Mouse (Mus musculus): ENCODE measurements around the gene Tesk1. TPM values are rescaled to one million over a fixed set of nuclear protein-coding genes. Genes with fewer than 3 reads are reported as not detected.

The Tesk1 gene
- polyA plus RNA-seq, 1 experiment from 2014 or later, result 14.8 TPM

DNA sequence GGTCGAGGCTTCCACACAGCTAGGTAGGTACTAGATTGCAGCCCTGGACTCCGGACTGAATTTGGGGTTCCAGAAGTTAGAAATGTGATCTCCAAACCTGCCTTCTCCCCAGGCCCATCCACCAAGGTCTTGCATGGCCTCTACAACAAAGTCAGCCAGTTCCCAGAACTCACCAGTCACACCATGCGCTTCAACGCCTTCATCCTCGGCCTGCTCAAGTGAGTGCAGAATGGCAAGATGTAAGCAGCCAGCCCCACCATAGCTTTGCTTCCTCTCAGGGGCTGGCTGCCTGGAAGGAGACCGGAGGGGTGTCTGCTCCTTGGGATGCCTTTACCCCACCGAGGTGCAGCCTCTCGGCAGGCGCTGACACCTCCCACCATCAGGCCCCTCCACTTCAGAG lies 17.7 kb upstream of the Tesk1 start:
- H3K27me3 ChIP-seq (replicated peaks; ENCODE audit: control insufficient read depth, insufficient read depth, low read length), result peaks cover 50% of the 10 kb centered on the region
- H3K4me3 ChIP-seq (ENCODE audit: low read depth, low read length), result no peak overlapping the region
- WGBS, result 80% methylated on average over 9 of the region's 9 CpGs
- H3K9me3 ChIP-seq (ENCODE audit: control insufficient read depth, low read length), result no peaks in the 10 kb centered on the region
- DNase-seq (ENCODE audit: low spot score) (no peak), ATAC-seq (ENCODE audit: low read depth) (no peak)
- no peak overlapping the region for H3K9ac ChIP-seq (ENCODE audit: low read depth, low read length)
- no peak overlapping the region for H3K4me2 ChIP-seq (ENCODE audit: low read depth, low read length)
- H3K4me1 ChIP-seq (ENCODE audit: control insufficient read depth, insufficient read depth, low read length), result peaks cover 4% of the 10 kb centered on the region; the same call in 1 of the 2 replicates
- H3K36me3 ChIP-seq (ENCODE audit: control insufficient read depth, insufficient read depth, low read length), result peaks cover 56% of the 10 kb centered on the region
- no peak overlapping the region for H3K27ac ChIP-seq (replicated peaks; ENCODE audit: low read depth, low read length)

DNA sequence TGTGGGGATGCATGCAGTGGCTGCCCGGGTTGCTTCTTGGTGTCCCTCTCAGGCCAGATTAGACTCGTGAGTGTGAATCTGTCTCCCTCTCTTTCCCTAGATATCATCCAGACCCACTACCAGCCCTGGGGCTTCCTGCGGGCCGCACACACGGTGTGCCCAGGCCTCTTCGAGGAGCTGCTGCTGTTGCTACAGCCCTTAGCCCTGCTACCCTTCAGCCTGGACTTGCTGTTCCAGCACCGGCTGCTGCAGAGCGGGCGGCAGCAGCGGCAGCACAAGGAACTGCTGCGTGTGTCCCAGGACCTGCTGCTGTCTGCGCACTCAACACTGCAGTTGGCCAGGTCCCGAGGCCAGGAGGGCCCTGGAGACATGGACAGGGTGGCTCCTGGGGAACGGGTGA lies 16.5 kb upstream of the Tesk1 start:
- no peak overlapping the region for H3K27ac ChIP-seq (replicated peaks; ENCODE audit: low read depth, low read length)

DNA sequence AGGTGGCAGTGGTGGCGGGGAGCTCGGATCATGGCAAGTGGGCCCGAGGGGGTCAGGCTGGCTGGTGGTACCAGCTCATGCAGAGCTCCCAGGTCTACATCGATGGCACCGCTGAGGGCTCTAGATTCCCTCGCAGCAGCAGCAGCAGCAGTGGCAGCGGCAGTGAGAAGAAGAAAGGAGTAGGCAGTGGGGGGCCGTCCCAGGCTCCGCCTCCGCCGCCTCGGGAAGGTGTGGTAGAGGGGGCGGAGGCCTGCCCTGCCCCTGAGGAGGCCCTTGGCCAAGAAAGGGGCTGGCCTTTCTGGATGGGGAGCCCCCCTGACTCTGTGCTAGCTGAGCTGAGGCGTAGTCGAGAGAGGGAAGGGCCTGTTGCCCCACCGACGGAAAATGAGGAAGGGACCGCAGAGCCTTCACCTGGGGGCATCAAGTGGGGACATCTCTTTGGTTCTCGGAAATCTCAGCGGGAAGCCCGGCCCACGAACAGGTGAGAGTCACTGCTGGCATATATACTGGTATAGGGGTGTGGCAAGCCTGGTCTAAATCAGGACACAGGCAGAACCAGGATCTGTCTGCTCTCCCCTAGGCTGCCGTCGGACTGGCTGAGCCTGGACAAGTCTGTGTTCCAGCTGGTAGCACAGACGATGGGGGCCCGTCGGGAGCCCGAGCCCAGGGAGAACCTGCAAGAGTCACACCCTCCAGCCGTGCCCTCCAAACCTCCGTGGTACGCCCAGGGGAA lies 15.9 kb upstream of the Tesk1 start:
- DNase-seq (ENCODE audit: low spot score) (no peak), ATAC-seq (ENCODE audit: low read depth) (peak; percentile 17; the same call in 1 of the 2 replicates)
- no peak overlapping the region for H3K4me3 ChIP-seq (ENCODE audit: low read depth, low read length)
- peak overlapping the region; percentile 26 for H3K4me2 ChIP-seq (ENCODE audit: low read depth, low read length)
- 27% methylated on average over 20 of the region's 31 CpGs for WGBS
- H3K4me1 ChIP-seq (ENCODE audit: control insufficient read depth, insufficient read depth, low read length), result peaks cover 4% of the 10 kb centered on the region; the same call in 1 of the 2 replicates
- H3K36me3 ChIP-seq (ENCODE audit: control insufficient read depth, insufficient read depth, low read length), result peaks cover 56% of the 10 kb centered on the region
- peaks cover 50% of the 10 kb centered on the region for H3K27me3 ChIP-seq (replicated peaks; ENCODE audit: control insufficient read depth, insufficient read depth, low read length)
- peak overlapping the region; percentile 8; the same call in 1 of the 2 replicates for H3K9ac ChIP-seq (ENCODE audit: low read depth, low read length)
- H3K27ac ChIP-seq (replicated peaks; ENCODE audit: low read depth, low read length), result no peak overlapping the region
- H3K9me3 ChIP-seq (ENCODE audit: control insufficient read depth, low read length), result no peaks in the 10 kb centered on the region

More for the DNA sequence above, 16.5 kb upstream of the Tesk1 start:
- Histone ChIP-seq H3K27me3 (replicated peaks; ENCODE audit: control insufficient read depth, insufficient read depth, low read length) (peaks cover 50% of the 10 kb centered on the region), H3K4me2 (ENCODE audit: low read depth, low read length) (peak overlapping the region; percentile 26), H3K4me1 (ENCODE audit: control insufficient read depth, insufficient read depth, low read length) (peaks cover 4% of the 10 kb centered on the region; the same call in 1 of the 2 replicates), H3K4me3 (ENCODE audit: low read depth, low read length) (no peak overlapping the region), H3K9ac (ENCODE audit: low read depth, low read length) (0 out of 2 replicates have a peak overlapping the region, but pooled peaks have one; percentile 8), H3K36me3 (ENCODE audit: control insufficient read depth, insufficient read depth, low read length) (peaks cover 56% of the 10 kb centered on the region), H3K9me3 (ENCODE audit: control insufficient read depth, low read length) (no peaks in the 10 kb centered on the region)
- DNase-seq (ENCODE audit: low spot score) (no peak), ATAC-seq (ENCODE audit: low read depth) (no peak)
- WGBS, result 30% methylated on average over 14 of the region's 14 CpGs

DNA sequence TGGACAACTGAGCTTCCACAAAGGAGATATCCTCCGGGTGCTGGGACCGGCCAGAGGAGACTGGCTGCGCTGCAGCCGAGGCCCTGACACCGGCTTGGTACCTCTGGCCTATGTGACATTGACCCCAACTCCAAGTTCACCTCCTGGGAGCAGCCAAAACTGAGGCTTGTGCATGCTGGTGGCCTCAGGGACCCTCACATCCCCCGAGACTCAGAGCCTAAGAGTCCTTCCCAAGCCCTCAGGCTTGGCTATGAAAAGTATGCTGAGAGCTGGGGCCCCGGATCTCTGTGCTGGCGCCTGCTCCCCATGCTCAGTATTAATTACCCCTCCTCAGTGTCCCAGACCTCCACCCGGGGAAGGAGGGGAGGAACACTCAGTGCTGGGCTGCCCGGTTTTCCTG lies 15.3 kb upstream of the Tesk1 start:
- DNase-seq (ENCODE audit: low spot score) (no peak), ATAC-seq (ENCODE audit: low read depth) (no peak)
- H3K9ac ChIP-seq (ENCODE audit: low read depth, low read length), result no peak overlapping the region
- H3K9me3 ChIP-seq (ENCODE audit: control insufficient read depth, low read length), result no peaks in the 10 kb centered on the region
- peaks cover 56% of the 10 kb centered on the region for H3K36me3 ChIP-seq (ENCODE audit: control insufficient read depth, insufficient read depth, low read length)
- no peak overlapping the region for H3K27ac ChIP-seq (replicated peaks; ENCODE audit: low read depth, low read length)
- WGBS, result 45% methylated on average over 9 of the region's 10 CpGs
- H3K4me2 ChIP-seq (ENCODE audit: low read depth, low read length), result no peak overlapping the region
- peaks cover 4% of the 10 kb centered on the region; the same call in 1 of the 2 replicates for H3K4me1 ChIP-seq (ENCODE audit: control insufficient read depth, insufficient read depth, low read length)
- no peak overlapping the region for H3K4me3 ChIP-seq (ENCODE audit: low read depth, low read length)
- H3K27me3 ChIP-seq (replicated peaks; ENCODE audit: control insufficient read depth, insufficient read depth, low read length), result peaks cover 50% of the 10 kb centered on the region

DNA sequence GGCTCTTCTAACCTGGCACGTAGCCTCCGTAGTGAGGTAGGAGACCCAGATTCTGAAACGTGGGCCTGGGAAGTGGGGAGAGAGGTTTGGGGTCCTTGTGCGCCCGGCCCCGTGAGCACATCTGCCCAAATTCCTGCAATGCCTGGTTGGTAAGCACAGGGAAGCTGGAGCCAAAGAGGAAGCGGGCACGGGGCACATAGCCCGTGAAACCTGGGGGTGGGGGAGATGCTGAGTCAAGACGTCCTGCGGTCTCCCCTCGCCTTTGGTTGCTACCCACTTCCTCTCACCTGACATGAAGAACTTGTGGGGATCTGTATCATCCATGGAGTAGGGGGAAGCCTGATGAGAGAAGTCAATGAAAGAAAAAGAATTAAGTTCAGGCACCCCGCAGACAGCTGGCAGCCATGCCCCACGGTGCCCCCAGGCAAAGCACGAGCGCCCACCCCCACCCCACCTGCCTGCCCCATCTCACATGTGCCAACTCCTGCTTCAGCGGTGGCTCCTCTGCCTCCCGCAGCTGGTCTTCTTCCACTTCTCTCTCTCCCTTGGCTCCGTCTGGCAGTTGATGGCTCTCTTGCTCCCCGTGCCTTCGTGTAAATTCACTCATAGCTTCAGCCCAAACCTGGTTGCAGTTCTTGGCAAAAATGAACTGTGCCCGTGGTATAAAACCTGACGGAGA lies 14.1 kb upstream of the Tesk1 start:
- Histone ChIP-seq H3K27me3 (replicated peaks; ENCODE audit: control insufficient read depth, insufficient read depth, low read length) (peaks cover 50% of the 10 kb centered on the region), H3K27ac (replicated peaks; ENCODE audit: low read depth, low read length) (no peak overlapping the region), H3K4me3 (ENCODE audit: low read depth, low read length) (no peak overlapping the region), H3K36me3 (ENCODE audit: control insufficient read depth, insufficient read depth, low read length) (peaks cover 45% of the 10 kb centered on the region), H3K9me3 (ENCODE audit: control insufficient read depth, low read length) (no peaks in the 10 kb centered on the region), H3K4me2 (ENCODE audit: low read depth, low read length) (peak overlapping the region; percentile 6; the same call in 1 of the 2 replicates), H3K9ac (ENCODE audit: low read depth, low read length) (no peak overlapping the region), H3K4me1 (ENCODE audit: control insufficient read depth, insufficient read depth, low read length) (peaks cover 4% of the 10 kb centered on the region; the same call in 1 of the 2 replicates)
- WGBS, result 17% methylated on average over 20 of the region's 23 CpGs
- no peak for DNase-seq (ENCODE audit: low spot score)
- ATAC-seq (ENCODE audit: low read depth), result no peak

DNA sequence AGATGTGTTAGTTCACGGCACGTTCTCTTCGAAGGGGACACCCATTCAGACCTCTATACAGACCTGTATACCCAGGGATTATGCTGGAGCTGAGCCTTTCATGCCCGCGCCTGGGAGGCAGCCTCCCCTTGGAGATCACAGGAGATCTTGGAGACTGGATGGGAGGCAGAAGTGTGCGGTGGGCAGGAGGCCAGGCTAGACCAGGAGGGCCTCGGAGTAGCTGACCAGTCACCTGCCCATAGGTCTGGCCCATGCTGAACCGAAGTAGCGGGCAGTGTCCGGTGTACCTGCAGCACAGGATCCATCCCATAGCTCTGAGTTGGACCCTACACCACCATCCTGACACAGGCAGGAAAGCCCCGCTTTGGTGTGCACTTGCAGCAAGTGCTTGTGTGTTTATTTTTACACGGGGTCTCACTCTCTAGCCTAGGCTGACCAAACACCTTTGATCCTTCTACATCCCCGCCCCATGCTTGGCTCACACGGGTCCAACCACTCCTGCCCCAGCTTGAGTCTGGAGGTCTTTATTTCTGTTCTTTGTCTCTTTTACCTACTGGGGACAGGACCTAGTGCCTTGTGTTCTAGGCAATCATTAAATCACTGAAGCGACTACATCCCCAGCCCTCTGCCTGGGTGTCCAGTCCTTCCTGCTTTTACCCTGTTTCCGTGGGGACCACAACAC lies 13.4 kb upstream of the Tesk1 start:
- Histone ChIP-seq H3K4me3 (ENCODE audit: low read depth, low read length) (no peak overlapping the region), H3K4me1 (ENCODE audit: control insufficient read depth, insufficient read depth, low read length) (peaks cover 4% of the 10 kb centered on the region; the same call in 1 of the 2 replicates), H3K27ac (replicated peaks; ENCODE audit: low read depth, low read length) (no peak overlapping the region), H3K4me2 (ENCODE audit: low read depth, low read length) (no peak overlapping the region), H3K27me3 (replicated peaks; ENCODE audit: control insufficient read depth, insufficient read depth, low read length) (peaks cover 50% of the 10 kb centered on the region), H3K9ac (ENCODE audit: low read depth, low read length) (no peak overlapping the region), H3K36me3 (ENCODE audit: control insufficient read depth, insufficient read depth, low read length) (peaks cover 38% of the 10 kb centered on the region), H3K9me3 (ENCODE audit: control insufficient read depth, low read length) (no peaks in the 10 kb centered on the region)
- WGBS, result 25% methylated on average over 12 of the region's 16 CpGs
- DNase-seq (ENCODE audit: low spot score) (no peak), ATAC-seq (ENCODE audit: low read depth) (no peak)

DNA sequence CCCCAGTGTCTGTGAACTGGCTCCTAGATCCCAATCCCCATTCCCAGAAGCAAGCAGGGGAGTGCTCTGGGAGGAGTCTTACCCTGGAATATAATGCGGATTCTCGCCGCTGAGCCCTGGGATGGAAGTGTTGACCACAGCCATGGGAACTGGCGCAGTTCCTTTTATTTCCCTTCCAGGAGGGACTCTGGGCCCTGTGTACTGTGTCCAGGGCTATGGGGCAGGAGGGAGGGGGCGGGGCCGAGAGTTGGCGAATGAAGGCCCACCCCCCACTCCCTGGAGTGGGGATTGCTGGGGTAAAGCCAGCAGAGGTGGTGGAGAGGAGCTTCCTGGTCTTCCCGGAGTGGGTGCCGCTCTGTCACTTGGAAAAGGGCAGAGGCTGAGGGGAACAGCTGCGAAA lies 12.8 kb upstream of the Tesk1 start, which contains the start of gene Fam166b:
Gene Fam166b (minus strand): TSS at position 189 of the 400 bp plus-strand sequence.
- no peak for ATAC-seq (ENCODE audit: low read depth)
- no peak for DNase-seq (ENCODE audit: low spot score)
- no peak within 1 kb of the TSS for H3K4me3 ChIP-seq (ENCODE audit: low read depth, low read length)
- H3K4me1 ChIP-seq (ENCODE audit: control insufficient read depth, insufficient read depth, low read length), result peaks cover 4% of the 10 kb centered on the region; the same call in 1 of the 2 replicates
- 6% methylated on average over 10 of the region's 10 CpGs for WGBS
- H3K36me3 ChIP-seq (ENCODE audit: control insufficient read depth, insufficient read depth, low read length), result peaks cover 32% of the 10 kb centered on the region
- peaks cover 47% of the 10 kb centered on the region for H3K27me3 ChIP-seq (replicated peaks; ENCODE audit: control insufficient read depth, insufficient read depth, low read length)
- H3K9me3 ChIP-seq (ENCODE audit: control insufficient read depth, low read length), result no peaks in the 10 kb centered on the region
- peak within 1 kb of the TSS; percentile 13; the same call in 1 of the 2 replicates for H3K4me2 ChIP-seq (ENCODE audit: low read depth, low read length)
- H3K27ac ChIP-seq (replicated peaks; ENCODE audit: low read depth, low read length), result no peak within 1 kb of the TSS
- no peak within 1 kb of the TSS for H3K9ac ChIP-seq (ENCODE audit: low read depth, low read length)

DNA sequence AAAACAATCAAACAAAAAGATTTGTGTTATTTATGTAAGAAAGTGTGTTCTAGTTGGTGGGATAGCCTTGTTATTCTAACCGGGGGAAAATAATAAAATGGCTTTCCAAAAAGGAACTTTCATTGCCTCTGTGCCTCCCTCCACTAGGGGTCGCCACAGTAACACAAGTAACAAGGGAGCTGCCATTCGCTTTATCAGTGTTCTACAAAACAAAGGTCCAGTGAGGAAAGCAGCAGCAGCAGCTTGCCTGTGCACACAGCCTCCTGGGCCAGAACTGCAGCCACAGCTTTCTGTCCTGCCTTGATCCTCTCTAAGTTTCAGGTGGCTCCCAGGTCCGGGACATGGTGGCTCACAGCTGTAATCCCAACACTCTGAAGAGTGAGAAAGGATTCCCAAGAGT lies 10.0 kb upstream of the Tesk1 start:
- Histone ChIP-seq H3K4me1 (ENCODE audit: control insufficient read depth, insufficient read depth, low read length) (0 out of 2 replicates have a peak, but pooled peaks cover 4% of the 10 kb centered on the region), H3K9me3 (ENCODE audit: control insufficient read depth, low read length) (no peaks in the 10 kb centered on the region), H3K4me2 (ENCODE audit: low read depth, low read length) (no peak overlapping the region), H3K9ac (ENCODE audit: low read depth, low read length) (no peak overlapping the region), H3K27ac (replicated peaks; ENCODE audit: low read depth, low read length) (no peak overlapping the region), H3K27me3 (replicated peaks; ENCODE audit: control insufficient read depth, insufficient read depth, low read length) (peaks cover 22% of the 10 kb centered on the region), H3K4me3 (ENCODE audit: low read depth, low read length) (no peak overlapping the region), H3K36me3 (ENCODE audit: control insufficient read depth, insufficient read depth, low read length) (peaks cover 4% of the 10 kb centered on the region; the same call in 1 of the 2 replicates)
- DNase-seq (ENCODE audit: low spot score), result peak; percentile 95
- ATAC-seq (ENCODE audit: low read depth), result peak; percentile 47; the same call in 1 of the 2 replicates
- WGBS, result under 1% methylated on average over 4 of the region's 4 CpGs
